Mouse (Mus musculus): ENCODE measurements at regions not wholly inside any gene's neighbourhood (a gene's known extent, or its start where the extent isn't known, plus 50 kb on each side); places are given as distances from the start of the nearest gene placed in this dataset.

DNA sequence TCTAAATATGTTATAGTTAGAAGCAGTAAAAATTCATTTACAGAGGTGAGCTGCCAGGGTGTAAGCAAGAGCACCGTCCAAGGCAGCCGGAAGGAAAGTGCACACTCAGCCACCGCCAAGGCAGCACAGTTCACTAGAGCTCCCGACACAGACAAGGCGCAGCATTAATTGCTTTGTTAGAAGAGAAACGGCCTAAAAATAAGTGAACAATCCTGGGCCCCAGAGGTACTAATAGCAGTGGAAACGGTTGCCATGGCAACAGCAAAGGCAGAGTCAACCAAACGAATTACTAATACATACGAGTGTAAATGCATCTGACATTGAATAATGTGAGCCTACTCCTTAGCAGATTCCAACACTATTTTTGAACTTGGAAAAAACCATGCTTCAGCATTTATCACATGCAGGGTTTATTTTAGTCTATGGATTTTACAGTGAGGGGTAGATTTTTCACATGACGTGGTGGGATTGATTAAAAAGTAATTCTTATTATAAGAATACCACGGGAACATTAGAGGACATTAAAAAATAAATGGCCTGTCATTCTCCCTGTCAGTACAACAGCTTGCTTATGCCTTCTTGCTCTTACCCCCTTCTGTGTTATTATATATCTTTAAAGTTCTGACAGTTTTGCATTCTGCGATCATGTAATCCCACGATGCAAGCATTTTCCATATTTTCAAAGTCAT lies 62.5 kb downstream of the Cavin4 start:
- peak; percentile 20 for DNase-seq
- intact Hi-C loops (cut with DNase I), result no loop called here

DNA sequence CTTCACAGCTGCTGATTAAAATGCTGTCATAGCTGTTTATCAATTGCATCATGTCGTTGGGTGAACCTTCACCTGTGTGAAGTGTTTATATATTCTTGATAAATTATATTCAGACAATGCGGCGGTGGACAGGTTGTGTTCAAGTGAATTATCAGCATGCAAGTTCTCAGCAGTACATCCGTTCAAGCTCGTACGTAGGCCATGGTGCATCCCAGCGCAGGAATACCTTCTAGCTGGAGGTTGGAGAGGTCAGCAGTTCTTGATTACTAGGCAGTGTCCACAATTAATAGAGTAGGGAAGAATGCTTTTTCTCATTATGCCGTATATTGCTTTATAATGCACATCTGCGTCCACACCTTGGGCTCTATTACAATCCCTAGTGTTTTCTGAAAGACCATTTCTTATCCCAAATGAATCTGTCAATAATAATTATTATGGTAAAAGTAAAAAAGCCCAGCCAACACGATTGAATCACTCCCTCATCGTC lies 63.1 kb downstream of the Cavin4 start:
- DNase-seq, result no peak
- intact Hi-C loops (cut with DNase I), result no loop called here

DNA sequence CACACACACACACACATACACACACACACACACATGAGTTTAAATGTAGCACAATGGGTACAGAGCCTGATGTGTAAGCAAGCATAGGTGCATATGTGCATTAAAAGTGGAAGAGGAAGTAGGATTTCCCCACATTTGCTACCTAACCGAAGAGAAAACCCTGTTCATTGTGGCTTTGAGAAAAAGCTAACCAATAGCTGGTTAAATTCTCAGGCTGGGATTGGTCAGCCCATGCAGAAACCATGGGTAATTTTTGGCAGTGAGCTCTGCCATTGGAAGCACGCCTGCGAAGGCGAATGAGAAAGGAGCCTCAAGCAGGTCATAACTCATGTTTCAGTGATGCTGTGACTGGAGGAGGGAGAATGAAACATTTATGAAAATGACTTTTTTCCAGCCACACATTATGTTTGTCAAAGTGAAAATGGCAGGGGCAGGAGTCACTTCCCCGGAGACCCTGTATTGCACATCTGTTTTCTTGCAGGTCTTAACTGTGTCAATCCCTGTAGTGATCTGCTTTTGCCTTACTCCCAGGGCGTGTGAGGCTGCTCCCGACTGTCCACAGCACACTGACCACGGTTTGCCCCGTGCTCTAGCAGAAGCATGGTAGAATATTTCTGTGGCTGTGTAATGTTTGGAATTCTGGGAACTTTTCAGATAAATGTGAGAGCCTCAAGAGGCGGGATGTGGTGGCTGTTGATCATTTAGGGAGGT lies 71.7 kb downstream of the Cavin4 start:
- DNase-seq, result peak; percentile 4
- intact Hi-C loops (cut with DNase I), result no loop called here

DNA sequence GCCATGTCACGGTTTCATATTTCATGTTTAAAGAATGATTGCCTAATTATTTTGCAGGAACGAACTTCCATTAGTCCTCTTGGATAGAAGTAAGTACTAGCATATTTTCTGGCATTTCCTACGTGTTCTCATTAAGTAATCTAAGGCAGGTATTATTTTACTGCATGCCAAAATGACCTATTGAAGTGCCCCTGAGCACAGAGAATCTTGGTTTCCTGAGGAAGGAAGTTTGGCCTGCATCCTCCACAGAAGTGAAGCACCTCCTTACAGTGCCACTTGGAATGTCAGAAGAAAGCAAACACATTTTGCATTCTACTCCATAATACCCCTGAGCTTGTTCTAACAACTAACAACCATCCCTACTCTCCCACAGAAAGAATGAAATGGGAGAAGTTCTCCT lies 82.9 kb downstream of the Cavin4 start:
- intact Hi-C loops (cut with DNase I), result no loop called here

DNA sequence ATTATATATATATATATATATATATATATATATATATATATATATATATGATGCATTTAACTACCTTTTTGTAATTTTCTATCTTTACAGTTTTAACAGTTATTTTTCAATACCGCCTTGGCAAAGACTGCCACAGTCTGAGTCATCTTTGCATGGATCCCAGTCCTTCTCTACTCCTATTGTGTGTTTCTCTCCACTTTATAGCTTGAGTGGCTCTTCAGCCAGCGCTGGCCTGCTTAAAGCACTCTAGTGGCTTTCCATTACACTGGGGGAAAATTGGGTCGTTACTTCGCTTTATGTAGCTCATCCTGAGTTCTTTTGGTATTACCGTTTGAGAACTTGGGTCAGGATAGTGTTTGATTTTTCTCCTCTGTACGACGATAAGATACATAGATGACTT lies 86.3 kb downstream of the Cavin4 start:
- intact Hi-C loops (cut with DNase I), result no loop called here
- no peak for DNase-seq

More for the DNA sequence above, 82.9 kb downstream of the Cavin4 start:
- DNase-seq, result no peak

DNA sequence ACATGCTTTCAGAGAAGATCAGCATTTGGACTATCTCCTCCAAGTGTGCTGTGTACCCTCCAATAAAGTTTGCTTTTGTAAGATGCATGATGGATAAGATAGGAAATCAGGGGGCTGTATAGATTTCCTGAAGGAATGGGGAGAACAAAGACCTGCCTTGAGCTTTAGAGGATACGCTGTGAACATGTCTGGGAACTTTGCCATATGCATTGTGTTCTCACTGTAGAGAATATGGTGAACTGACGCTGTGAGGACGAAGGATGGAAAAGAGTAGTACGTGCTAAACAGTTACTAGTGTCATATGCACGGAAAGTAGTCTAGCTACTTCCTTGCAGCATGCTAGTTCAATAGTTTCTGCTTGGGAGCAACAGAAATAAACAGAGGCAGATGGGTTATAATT lies 86.8 kb downstream of the Cavin4 start:
- intact Hi-C loops (cut with DNase I), result no loop called here
- no peak for DNase-seq

DNA sequence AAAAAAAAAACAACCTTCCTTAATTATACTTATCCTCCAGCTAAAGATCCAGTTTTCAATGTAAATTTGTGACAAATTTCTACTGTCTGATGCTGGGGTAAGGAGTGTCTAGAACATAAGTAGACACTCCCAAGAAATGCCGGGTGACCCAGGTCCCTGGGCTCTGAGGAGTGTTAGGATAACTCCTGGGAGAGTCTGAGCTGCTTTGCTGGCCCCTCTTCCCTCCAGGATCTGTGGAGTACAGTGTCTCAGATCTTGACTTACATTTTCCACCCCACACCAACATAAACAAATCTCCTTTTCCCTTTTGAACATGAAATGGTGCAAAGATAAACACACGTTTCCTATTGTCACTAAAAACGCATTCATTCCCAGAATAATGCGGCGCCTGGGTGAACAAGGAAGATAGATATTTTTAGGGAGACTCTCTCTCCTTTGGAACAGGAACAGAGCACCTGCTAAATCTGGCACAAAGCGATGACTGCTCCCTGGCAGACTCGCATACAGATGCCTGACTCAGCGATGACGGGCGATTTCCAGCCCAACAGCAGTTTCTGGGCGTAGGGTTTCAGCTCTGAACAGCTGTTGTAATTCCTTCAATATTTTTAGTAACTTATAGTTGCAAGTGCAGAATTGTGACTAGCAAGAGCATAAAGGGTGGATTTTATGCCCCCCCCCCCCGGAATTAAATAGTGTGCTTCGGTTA lies 91.3 kb downstream of the Cavin4 start:
- intact Hi-C loops (cut with DNase I), result no loop called here
- peak; percentile 65 for DNase-seq

DNA sequence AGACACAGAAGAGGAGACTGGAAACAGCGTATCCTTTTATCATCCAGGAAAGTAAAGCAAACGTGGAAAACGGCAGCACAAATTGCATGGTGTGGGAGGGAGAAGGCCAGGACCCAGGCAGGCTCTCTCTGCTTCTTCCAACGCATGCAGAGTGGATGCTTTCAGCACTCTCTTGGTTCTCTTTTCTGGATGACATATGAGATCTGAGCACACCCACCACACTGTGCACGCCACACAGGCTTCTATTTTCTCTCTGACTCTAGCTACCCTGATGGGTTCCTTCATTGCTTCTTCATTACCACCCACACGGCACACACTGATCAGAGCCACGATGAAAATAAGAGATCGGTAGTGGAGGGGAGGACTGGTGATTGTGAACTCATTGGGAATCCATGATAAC lies 97.3 kb downstream of the Cavin4 start:
- intact Hi-C loops (cut with DNase I), result no loop called here
- DNase-seq, result no peak

DNA sequence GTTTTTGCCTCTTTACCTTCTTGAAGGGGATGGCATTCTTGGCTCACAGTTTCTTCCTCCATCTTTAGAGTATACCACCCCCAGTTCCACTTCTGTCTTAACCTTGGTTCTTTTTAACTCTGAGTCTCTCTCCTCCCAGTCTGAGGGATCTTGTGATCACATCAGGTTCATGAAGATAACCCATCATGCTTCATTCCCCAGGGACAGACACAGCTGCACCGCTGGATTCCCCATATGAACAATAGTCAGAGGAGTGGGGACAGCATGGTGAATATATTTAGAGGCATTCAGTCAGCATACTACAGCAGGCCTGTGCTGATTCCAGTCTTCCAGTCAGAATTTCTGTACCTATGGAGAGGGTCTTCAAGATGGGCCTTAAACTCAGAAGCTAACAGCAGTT lies 103.1 kb downstream of the Cavin4 start:
- intact Hi-C loops (cut with DNase I), result no loop called here
- no peak for DNase-seq

DNA sequence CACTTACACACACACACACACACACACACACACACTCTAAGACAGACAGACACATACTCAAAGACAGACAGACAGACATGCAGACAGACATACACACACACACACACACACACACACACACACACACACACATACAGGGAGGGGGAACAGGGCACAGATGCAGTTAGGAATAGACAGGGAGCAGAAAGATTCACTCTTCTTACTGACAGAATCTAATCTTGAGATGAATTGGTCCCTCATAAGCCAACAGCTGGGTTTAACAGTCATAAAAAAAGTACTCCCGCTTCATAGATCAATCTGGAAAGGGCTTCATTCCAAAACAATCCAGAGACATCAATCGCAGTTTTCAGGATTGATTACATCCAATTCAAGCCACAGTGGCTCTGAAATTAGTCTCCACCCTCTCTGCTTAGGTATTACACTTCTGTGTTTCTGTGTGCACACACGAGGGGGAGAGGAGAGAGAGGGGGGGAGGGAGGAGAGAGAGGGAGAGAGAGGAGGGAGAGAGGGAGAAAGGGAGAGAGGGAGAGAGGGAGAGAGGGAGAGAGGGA lies 107.2 kb downstream of the Cavin4 start:
- intact Hi-C loops (cut with DNase I), result loop anchor here (5.0 to 10.0 kb wide), 4 partner anchors 78 to 854 kb away; partner anchors contain the start of gene Plppr1
- no peak for DNase-seq

DNA sequence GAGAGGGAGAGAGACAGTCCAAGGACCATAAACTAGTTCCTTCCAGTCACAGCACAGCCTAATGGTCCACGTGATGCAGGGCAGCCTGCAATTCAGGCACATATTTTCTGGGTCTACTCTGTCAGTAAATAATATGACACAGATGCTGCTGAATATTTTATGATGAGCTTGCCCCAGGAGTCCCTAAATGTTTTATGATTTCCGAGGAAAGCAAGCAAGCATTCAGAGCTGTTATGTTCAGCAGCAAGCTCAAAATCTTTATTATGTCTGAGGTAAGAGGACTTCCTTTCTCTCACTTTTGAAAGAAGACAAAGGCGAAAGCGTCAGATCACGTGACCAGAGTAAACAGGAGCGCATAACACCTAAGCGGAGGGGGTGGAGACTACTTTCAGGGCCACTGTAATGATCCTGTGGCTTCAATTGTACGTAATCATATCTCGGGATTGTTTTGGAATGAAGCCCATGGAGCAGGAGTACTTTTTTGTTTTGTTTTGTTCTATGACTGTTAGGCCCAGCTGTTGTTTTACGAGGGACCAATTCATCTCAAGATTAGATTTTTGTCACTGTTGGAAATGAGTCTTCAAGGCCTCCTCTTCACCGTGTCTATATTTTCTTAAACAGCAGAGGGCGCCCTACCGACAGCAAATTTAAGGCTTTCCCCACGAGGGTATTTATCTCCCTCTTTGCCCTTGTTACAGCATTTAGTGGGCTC lies 107.8 kb downstream of the Cavin4 start:
- peak; percentile 29 for DNase-seq
- intact Hi-C loops (cut with DNase I), result loop anchor here (5.0 to 10.0 kb wide), 4 partner anchors 79 to 854 kb away; partner anchors contain the start of gene Plppr1

DNA sequence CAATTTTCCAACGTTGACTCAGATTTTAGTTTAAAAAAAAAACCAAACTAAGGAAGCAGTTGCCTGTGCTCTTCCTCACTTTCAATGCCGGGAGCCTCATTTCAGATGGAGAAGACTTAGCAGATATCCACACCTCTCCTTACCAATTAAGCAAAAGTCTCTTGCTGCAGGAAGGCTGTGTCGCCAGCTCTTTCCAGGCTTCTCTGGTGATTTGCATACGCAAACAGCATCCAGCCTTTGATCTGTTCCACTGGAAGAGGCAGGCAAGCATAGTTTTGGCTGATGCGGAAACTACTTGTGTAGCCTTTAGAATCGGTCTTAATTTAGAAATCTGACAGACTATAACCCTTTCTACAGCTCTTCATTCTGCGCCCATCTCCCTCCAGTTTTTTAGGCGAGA lies 108.5 kb downstream of the Cavin4 start:
- DNase-seq, result no peak
- intact Hi-C loops (cut with DNase I), result loop anchor here (5.0 to 10.0 kb wide), 4 partner anchors 80 to 853 kb away; partner anchors contain the start of gene Plppr1

DNA sequence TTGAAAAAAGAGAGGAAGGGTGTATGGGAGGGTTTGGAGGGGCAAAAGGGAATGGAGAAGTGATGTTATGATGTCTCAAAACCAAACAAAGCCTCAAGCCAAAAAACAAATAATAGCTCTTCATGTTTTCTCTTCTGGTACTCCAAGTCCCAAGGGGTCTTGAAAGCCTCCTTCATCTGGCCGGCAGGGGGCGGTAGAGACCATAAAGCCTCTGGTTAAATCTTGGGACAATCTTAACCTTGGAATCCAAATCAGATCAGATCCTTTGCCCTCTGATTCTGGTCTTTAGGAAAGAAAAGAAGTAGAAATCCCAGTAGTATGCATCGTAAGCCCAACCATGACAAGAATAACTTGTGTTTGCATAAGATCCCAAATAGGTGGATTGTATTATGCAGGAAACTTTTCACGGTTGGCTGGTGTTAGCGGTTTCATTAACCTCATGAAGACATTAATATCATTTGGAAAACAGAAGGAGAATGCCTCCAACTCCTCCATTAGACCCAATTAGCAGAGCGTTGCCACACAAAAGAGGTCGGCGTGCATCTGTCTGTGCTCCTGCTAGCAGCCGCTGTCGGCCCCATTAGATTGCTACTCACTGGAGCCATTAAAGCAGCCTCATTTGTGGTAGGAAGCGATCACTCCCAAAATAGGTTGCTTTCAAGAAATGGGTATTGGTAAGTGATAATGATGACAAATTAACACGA lies 116.0 kb downstream of the Cavin4 start:
- intact Hi-C loops (cut with DNase I), result loop anchor here (10.0 kb wide), 3 partner anchors 275 to 845 kb away; partner anchors contain the start of gene Plppr1
- peak; percentile 90 for DNase-seq

DNA sequence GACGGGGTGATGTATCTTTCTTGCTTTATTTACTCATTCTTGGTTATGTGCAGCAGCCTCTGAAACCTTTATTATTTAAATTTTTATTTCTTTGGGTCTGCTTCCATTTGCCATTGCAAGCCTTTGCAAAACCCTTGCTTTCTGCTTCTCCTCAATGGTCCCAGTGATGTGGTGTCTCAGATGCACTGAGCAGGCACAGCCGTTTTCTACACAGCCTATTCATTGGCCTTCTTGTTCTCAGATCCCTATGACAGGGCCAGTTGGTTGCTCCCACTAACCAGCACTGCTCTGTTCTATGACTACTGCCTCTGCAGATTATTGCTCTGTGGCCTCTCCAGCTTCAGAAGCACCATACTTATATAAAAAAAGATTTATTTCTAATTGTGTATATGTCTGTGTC lies 116.6 kb downstream of the Cavin4 start:
- intact Hi-C loops (cut with DNase I), result loop anchor here (10.0 kb wide), 3 partner anchors 275 to 845 kb away; partner anchors contain the start of gene Plppr1
- no peak for DNase-seq

DNA sequence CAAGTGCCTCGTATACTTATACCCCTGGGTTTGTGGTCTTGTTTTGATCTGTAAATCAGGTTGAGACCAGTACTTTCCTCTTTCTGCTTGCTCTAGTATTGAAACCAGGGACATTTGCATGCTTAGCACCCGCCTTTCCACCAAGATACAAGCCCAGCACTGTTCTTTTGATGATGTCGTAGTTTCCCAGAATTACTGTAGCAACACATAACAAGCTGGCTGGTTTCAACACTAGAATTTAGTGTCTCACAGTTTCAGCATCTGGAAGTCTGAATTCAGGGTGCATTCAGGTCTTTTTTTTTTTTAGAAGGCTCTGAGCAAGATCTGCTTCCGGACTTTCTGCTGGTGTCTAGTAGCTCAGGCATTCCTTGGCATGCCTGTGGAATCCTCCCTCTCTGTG lies 117.8 kb downstream of the Cavin4 start:
- intact Hi-C loops (cut with DNase I), result no loop called here
- DNase-seq, result no peak

DNA sequence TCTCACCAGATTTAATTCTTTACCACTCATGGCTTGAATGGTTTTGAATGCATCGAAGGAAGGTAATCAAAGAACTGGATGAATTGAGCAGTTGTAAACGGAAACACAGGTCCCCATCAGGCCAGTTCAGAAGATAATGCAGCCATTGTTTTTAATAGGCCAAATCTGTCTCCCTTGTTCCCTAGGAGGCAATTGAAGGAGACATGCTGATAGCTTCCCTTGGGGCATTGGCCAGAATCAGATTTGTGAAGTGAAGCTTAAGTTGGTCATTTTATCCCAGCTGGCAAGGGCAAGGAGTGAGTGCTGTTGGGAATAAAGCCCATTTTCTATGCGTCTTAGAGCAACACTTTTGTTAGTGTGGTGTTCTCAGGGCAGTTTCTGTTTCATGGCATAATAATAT lies 119.4 kb downstream of the Cavin4 start:
- peak; percentile 15 for DNase-seq
- intact Hi-C loops (cut with DNase I), result no loop called here

DNA sequence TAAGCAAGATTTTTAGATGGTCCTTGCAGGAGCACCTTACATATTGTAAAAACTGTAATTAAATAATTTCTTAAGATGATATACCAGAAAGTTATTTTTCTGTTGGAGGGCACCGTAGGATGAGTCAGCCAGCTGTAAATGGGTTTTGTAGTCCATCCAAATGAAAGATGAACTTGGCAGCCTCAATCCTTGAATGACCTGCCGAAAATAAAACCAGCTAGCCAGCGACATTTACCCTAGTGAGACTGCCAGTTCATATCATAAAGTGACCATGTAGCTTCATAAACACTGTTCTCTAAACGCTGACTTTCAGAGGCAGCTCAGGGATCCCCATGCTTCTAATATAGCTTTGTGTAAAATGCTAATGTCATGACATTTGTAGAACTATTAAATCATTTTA lies 127.8 kb downstream of the Cavin4 start:
- DNase-seq, result no peak
- intact Hi-C loops (cut with DNase I), result no loop called here

DNA sequence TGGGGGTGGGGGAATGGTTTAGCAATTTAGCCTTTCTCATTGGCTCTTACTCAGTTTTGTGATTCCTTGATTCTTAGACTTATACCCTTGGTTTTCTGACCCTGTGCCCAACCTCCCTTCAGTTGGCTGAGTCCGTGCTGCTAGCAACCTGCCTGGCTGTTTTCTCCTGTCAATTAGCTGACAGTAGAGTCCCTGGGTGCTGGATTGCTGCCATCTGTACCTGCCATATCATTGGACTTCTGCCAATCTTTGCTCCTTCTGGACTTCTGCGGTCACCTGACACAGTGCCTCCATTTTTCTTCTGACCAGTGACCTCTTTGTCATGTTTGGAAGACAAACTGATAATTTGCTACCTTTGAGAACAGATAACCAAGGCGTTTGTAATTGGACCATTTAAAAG lies 140.5 kb downstream of the Cavin4 start:
- intact Hi-C loops (cut with DNase I), result no loop called here
- DNase-seq, result peak; percentile 82

DNA sequence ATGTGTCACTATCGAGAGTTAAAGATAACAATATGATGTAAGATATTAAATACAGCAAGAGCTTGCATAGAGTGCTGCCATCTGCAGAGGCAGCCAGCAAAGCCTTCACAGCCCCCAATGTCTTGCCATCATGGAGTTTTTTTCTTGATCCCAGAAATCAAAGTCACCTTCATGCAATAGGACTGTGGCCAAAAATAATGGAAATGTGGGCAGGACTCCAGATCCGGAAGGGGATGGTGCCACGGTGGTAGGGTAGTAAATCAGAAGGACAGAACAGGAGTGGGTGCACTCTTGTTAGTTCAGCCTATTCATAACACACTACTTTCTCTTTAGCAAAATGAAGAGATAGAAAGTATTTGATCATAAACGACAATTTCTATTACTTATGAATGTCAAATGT lies 145.3 kb downstream of the Cavin4 start:
- intact Hi-C loops (cut with DNase I), result no loop called here
- DNase-seq, result peak; percentile 7

DNA sequence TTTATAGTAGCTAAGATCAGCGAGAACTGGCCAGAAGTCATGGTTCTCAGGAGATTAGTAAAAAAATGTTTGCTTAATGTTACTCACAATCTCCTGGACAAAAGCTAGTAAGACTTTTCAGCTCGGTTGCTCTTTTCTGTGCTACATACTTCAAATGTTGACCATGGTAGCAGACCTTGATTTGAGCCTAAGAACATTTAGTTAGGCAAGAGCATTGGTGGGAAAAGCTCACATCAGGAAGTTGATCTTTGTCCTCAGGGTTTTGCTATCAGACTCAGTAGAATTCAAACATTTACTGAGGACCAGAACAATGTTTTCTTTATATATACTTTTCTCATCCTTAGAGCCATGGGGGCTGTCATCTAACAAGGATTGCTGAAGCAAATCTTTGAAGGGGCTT lies 170.4 kb downstream of the Cavin4 start:
- intact Hi-C loops (cut with DNase I), result no loop called here
- DNase-seq, result no peak

Measured in left cerebral cortex, postnatal 4 days (tissue).